Mouse (Mus musculus): ENCODE measurements around the gene Tbc1d7. TPM values are rescaled to one million over a fixed set of nuclear protein-coding genes. Genes with fewer than 3 reads are reported as not detected.

Gene Tbc1d7
- polyA plus RNA-seq, 1 experiment from 2014 or later = 33.9 TPM

- H3K4me1 ChIP-seq (ENCODE audit: control insufficient read depth, insufficient read depth, low read length) = no peaks in the 10 kb centered on the region
- H3K27ac ChIP-seq (ENCODE audit: low read length) = no peak overlapping the region
- peak overlapping the region; percentile 46 for H3K4me2 ChIP-seq (ENCODE audit: low read depth, low read length)
- peak overlapping the region; percentile 33 for H3K4me3 ChIP-seq (ENCODE audit: low read length)
- no peaks in the 10 kb centered on the region for H3K9me3 ChIP-seq (ENCODE audit: control insufficient read depth, low read length)
- no peak overlapping the region for H3K9ac ChIP-seq (ENCODE audit: low read depth, low read length)
- no peak for ATAC-seq
- 12% methylated on average over 14 of the region's 14 CpGs for whole genome bisulfite sequencing
- no peaks in the 10 kb centered on the region for H3K36me3 ChIP-seq (ENCODE audit: control insufficient read depth, insufficient read depth, low read length)
- H3K27me3 ChIP-seq (replicated peaks; ENCODE audit: control insufficient read depth, insufficient read depth, low read length) = no peaks in the 10 kb centered on the region
These were observed 11.3 kb upstream of the Tbc1d7 start for GRCm38 (mm10) chr13:43182465-43183201.

GRCm38 (mm10) chr13:43181104-43181503 is 9.8 kb upstream of the Tbc1d7 start:
- no peaks in the 10 kb centered on the region for H3K4me1 ChIP-seq (ENCODE audit: control insufficient read depth, insufficient read depth, low read length)
- H3K27ac ChIP-seq (ENCODE audit: low read length) = no peak overlapping the region
- no peaks in the 10 kb centered on the region for H3K27me3 ChIP-seq (replicated peaks; ENCODE audit: control insufficient read depth, insufficient read depth, low read length)
- no peaks in the 10 kb centered on the region for H3K9me3 ChIP-seq (ENCODE audit: control insufficient read depth, low read length)
- WGBS = 60% methylated on average over 7 of the region's 7 CpGs
- peak; percentile 68; the same call in 1 of the 2 replicates for ATAC-seq
- no peak overlapping the region for H3K4me3 ChIP-seq (ENCODE audit: low read length)
- H3K4me2 ChIP-seq (ENCODE audit: low read depth, low read length) = no peak overlapping the region
- no peak overlapping the region for H3K9ac ChIP-seq (ENCODE audit: low read depth, low read length)
- H3K36me3 ChIP-seq (ENCODE audit: control insufficient read depth, insufficient read depth, low read length) = no peaks in the 10 kb centered on the region

GRCm38 (mm10) chr13:43177317-43177716 is 6.0 kb upstream of the Tbc1d7 start:
- Histone ChIP-seq H3K9me3 (ENCODE audit: control insufficient read depth, low read length) (no peaks in the 10 kb centered on the region), H3K9ac (ENCODE audit: low read depth, low read length) (no peak overlapping the region), H3K36me3 (ENCODE audit: control insufficient read depth, insufficient read depth, low read length) (no peaks in the 10 kb centered on the region), H3K4me2 (ENCODE audit: low read depth, low read length) (no peak overlapping the region), H3K4me3 (ENCODE audit: low read length) (no peak overlapping the region), H3K27ac (ENCODE audit: low read length) (no peak overlapping the region), H3K4me1 (ENCODE audit: control insufficient read depth, insufficient read depth, low read length) (peaks cover under 1% of the 10 kb centered on the region; the same call in 1 of the 2 replicates), H3K27me3 (replicated peaks; ENCODE audit: control insufficient read depth, insufficient read depth, low read length) (no peaks in the 10 kb centered on the region)
- ATAC-seq = no peak
- 85% methylated on average over 7 of the region's 7 CpGs for WGBS

- H3K4me1 ChIP-seq (ENCODE audit: control insufficient read depth, insufficient read depth, low read length) = peaks cover 7% of the 10 kb centered on the region
- 94% methylated on average over 3 of the region's 3 CpGs for WGBS
- no peaks in the 10 kb centered on the region for H3K9me3 ChIP-seq (ENCODE audit: control insufficient read depth, low read length)
- H3K4me3 ChIP-seq (ENCODE audit: low read length) = no peak overlapping the region
- H3K36me3 ChIP-seq (ENCODE audit: control insufficient read depth, insufficient read depth, low read length) = no peaks in the 10 kb centered on the region
- H3K4me2 ChIP-seq (ENCODE audit: low read depth, low read length) = no peak overlapping the region
- ATAC-seq = no peak
- no peak overlapping the region for H3K9ac ChIP-seq (ENCODE audit: low read depth, low read length)
- H3K27ac ChIP-seq (ENCODE audit: low read length) = no peak overlapping the region
- H3K27me3 ChIP-seq (replicated peaks; ENCODE audit: control insufficient read depth, insufficient read depth, low read length) = no peaks in the 10 kb centered on the region
These were observed 5.4 kb upstream of the Tbc1d7 start for GRCm38 (mm10) chr13:43176676-43177075.

DNA sequence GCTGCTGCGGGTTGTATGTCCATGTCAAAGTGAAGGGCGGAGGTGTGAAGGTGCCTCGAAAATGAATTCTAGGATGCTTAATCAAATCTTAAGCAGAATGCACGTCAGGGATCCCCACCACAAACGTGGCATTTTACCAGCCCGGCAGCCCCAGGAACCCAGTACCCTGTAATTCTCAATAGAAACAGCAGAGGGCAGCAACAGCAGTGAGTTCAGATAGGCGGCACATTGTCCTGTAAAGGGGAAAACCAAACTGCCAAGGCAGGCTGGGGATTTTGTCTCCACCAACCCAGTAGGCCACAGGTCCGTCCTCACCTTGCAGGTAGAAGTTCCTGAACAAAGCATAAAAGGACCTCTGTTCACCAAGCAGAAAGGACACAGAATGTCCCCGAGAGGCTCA is 2.0 kb upstream of the Tbc1d7 start:
- ATAC-seq = no peak
- no peaks in the 10 kb centered on the region for H3K36me3 ChIP-seq (ENCODE audit: control insufficient read depth, insufficient read depth, low read length)
- H3K4me3 ChIP-seq (ENCODE audit: low read length) = no peak overlapping the region
- no peaks in the 10 kb centered on the region for H3K27me3 ChIP-seq (replicated peaks; ENCODE audit: control insufficient read depth, insufficient read depth, low read length)
- H3K4me1 ChIP-seq (ENCODE audit: control insufficient read depth, insufficient read depth, low read length) = peaks cover 7% of the 10 kb centered on the region
- H3K27ac ChIP-seq (ENCODE audit: low read length) = no peak overlapping the region
- H3K4me2 ChIP-seq (ENCODE audit: low read depth, low read length) = no peak overlapping the region
- no peak overlapping the region for H3K9ac ChIP-seq (ENCODE audit: low read depth, low read length)
- 16% methylated on average over 9 of the region's 9 CpGs for WGBS
- no peaks in the 10 kb centered on the region for H3K9me3 ChIP-seq (ENCODE audit: control insufficient read depth, low read length)

GRCm38 (mm10) chr13:43172036-43172713 is 874 bp upstream of the Tbc1d7 start:
- ATAC-seq = no peak
- Histone ChIP-seq H3K36me3 (ENCODE audit: control insufficient read depth, insufficient read depth, low read length) (no peaks in the 10 kb centered on the region), H3K27me3 (replicated peaks; ENCODE audit: control insufficient read depth, insufficient read depth, low read length) (no peaks in the 10 kb centered on the region), H3K9me3 (ENCODE audit: control insufficient read depth, low read length) (no peaks in the 10 kb centered on the region), H3K4me1 (ENCODE audit: control insufficient read depth, insufficient read depth, low read length) (peaks cover 7% of the 10 kb centered on the region), H3K27ac (ENCODE audit: low read length) (no peak overlapping the region), H3K9ac (ENCODE audit: low read depth, low read length) (peak overlapping the region; percentile 82), H3K4me2 (ENCODE audit: low read depth, low read length) (peak overlapping the region; percentile 83), H3K4me3 (ENCODE audit: low read length) (peak overlapping the region; percentile 64)
- WGBS = 34% methylated on average over 14 of the region's 14 CpGs

DNA sequence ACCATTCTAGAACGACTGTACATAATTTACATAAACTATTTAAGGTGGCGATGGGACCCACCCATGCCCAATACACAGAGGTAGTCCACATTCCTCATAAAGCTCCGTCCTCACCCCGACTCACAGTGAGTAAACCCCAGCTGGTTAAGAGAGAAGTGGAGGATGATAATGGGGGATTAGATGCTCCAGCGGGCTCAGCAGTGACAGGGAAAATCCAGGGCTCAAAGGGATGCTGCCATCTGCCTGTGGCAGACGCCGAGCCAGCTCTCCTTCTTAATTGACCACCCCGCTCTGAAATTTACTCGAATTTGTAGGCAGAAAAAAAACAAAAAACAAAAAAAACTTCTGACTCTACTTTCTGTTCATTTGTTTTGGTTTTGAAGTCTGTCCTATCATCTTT is 3.6 kb downstream of the Tbc1d7 start:
- no peak for ATAC-seq
- no peak overlapping the region for H3K4me3 ChIP-seq (ENCODE audit: low read length)
- no peak overlapping the region for H3K9ac ChIP-seq (ENCODE audit: low read depth, low read length)
- H3K36me3 ChIP-seq (ENCODE audit: control insufficient read depth, insufficient read depth, low read length) = no peaks in the 10 kb centered on the region
- 79% methylated on average over 9 of the region's 9 CpGs for WGBS
- no peak overlapping the region for H3K27ac ChIP-seq (ENCODE audit: low read length)
- peaks cover 7% of the 10 kb centered on the region for H3K4me1 ChIP-seq (ENCODE audit: control insufficient read depth, insufficient read depth, low read length)
- H3K9me3 ChIP-seq (ENCODE audit: control insufficient read depth, low read length) = no peaks in the 10 kb centered on the region
- no peak overlapping the region for H3K4me2 ChIP-seq (ENCODE audit: low read depth, low read length)
- no peaks in the 10 kb centered on the region for H3K27me3 ChIP-seq (replicated peaks; ENCODE audit: control insufficient read depth, insufficient read depth, low read length)

DNA sequence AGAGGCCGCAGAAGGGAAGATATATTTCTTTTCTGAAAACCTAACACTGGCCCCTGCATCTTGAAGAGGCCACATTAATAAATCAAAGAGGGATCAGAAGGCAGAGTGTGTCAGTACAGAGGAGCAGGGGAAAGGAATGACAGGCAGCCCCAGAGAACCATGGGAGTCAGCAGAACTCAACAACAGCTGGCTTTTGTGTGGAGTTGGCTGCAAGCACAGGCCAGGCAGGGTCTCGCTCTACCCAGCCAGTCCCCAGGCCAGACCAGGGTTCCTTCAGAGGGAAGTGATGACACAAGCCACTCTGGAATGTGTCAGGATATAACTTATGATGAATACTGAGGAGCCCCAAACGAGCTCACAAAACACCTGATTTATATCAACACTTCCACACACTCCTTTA is 11.9 kb downstream of the Tbc1d7 start:
- 43% methylated on average over 3 of the region's 3 CpGs for WGBS
- Histone ChIP-seq H3K9me3 (ENCODE audit: control insufficient read depth, low read length) (no peaks in the 10 kb centered on the region), H3K27ac (ENCODE audit: low read length) (no peak overlapping the region), H3K27me3 (replicated peaks; ENCODE audit: control insufficient read depth, insufficient read depth, low read length) (no peaks in the 10 kb centered on the region), H3K36me3 (ENCODE audit: control insufficient read depth, insufficient read depth, low read length) (no peaks in the 10 kb centered on the region), H3K4me2 (ENCODE audit: low read depth, low read length) (no peak overlapping the region), H3K4me1 (ENCODE audit: control insufficient read depth, insufficient read depth, low read length) (no peaks in the 10 kb centered on the region), H3K9ac (ENCODE audit: low read depth, low read length) (no peak overlapping the region), H3K4me3 (ENCODE audit: low read length) (no peak overlapping the region)
- ATAC-seq = peak; percentile 52

GRCm38 (mm10) chr13:43158281-43158680 is 13.0 kb downstream of the Tbc1d7 start:
- H3K4me3 ChIP-seq (ENCODE audit: low read length) = no peak overlapping the region
- no peaks in the 10 kb centered on the region for H3K27me3 ChIP-seq (replicated peaks; ENCODE audit: control insufficient read depth, insufficient read depth, low read length)
- H3K36me3 ChIP-seq (ENCODE audit: control insufficient read depth, insufficient read depth, low read length) = no peaks in the 10 kb centered on the region
- H3K9me3 ChIP-seq (ENCODE audit: control insufficient read depth, low read length) = no peaks in the 10 kb centered on the region
- H3K27ac ChIP-seq (ENCODE audit: low read length) = no peak overlapping the region
- WGBS = 55% methylated on average over 5 of the region's 5 CpGs
- H3K9ac ChIP-seq (ENCODE audit: low read depth, low read length) = no peak overlapping the region
- no peaks in the 10 kb centered on the region for H3K4me1 ChIP-seq (ENCODE audit: control insufficient read depth, insufficient read depth, low read length)
- H3K4me2 ChIP-seq (ENCODE audit: low read depth, low read length) = no peak overlapping the region
- ATAC-seq = no peak
